Mouse (Mus musculus) CH12.LX (cell line): ENCODE data around the gene Cnst. TPM values are rescaled to one million over a fixed set of nuclear protein-coding genes. Genes with fewer than 3 reads are reported as not detected.

Experiments used
- DNase-seq: peaks from one replicate; pipeline ENCODE4 v3.0.0-alpha.2; 2013; ENCODE audit errors: extremely low read depth
- H3K27ac ChIP-seq: 2 replicates; pipeline ENCODE4 v1.5.1; 2012; ENCODE audit warnings: low read depth, mild to moderate bottlenecking, control low read depth, moderate library complexity; ENCODE audit not compliant: insufficient read depth
- H3K27me3 ChIP-seq: replicated peaks from 2 replicates; pipeline ENCODE3; 2012; ENCODE audit warnings: inconsistent platforms
- H3K36me3 ChIP-seq, 2 experiments: replicated peaks in 1 of 2; 2 replicates each; pipeline versions ENCODE3 to v1.6.1; 2012; ENCODE audit warnings: inconsistent platforms in 1 of 2, low read length in 1 of 2, mild to moderate bottlenecking in 1 of 2, mixed read lengths in 1 of 2, moderate library complexity in 1 of 2; ENCODE audit not compliant: control insufficient read depth in 1 of 2, insufficient read depth in 1 of 2
- H3K4me1 ChIP-seq, 2 experiments: 2 replicates each; pipeline ENCODE4 v1.6.1; 2012; ENCODE audit warnings: inconsistent platforms in 1 of 2, moderate library complexity in 1 of 2; ENCODE audit not compliant: insufficient read depth in 2 of 2, control insufficient read depth in 1 of 2
- H3K4me2 ChIP-seq: 2 replicates; pipeline ENCODE4 v1.6.1; 2012; ENCODE audit warnings: low read depth, mild to moderate bottlenecking, control low read depth; ENCODE audit not compliant: poor library complexity, insufficient read depth, severe bottlenecking
- H3K4me3 ChIP-seq, 3 experiments: fragments of 150-350 bp in 1 of 3; sonication (generic) in 1 of 3; replicated peaks in 1 of 3; 2 replicates each; pipeline versions ENCODE3 to v1.5.1; 2011 to 2012; ENCODE audit warnings: low read depth in 2 of 3, low read length in 2 of 3, mild to moderate bottlenecking in 2 of 3, moderate library complexity in 2 of 3, control low read depth in 1 of 3, improper control_type of control experiment in 1 of 3, inconsistent platforms in 1 of 3, mixed read lengths in 1 of 3; ENCODE audit not compliant: poor library complexity in 1 of 3
- H3K79me2 ChIP-seq: replicated peaks from 2 replicates; pipeline ENCODE4 v1.6.1; 2012; ENCODE audit warnings: mild to moderate bottlenecking, moderate library complexity; ENCODE audit not compliant: control insufficient read depth, poor library complexity, insufficient read depth, severe bottlenecking; ENCODE audit errors: extremely low read depth
- H3K9ac ChIP-seq: 2 replicates; pipeline ENCODE4 v1.6.1; 2012; ENCODE audit warnings: low read depth, mild to moderate bottlenecking, control low read depth, moderate library complexity; ENCODE audit not compliant: insufficient read depth
- H3K9me3 ChIP-seq: replicated peaks from 2 replicates; pipeline ENCODE3; 2012; ENCODE audit warnings: low read length, inconsistent platforms, mixed read lengths
- ELF1 ChIP-seq: IDR thresholded peaks from 2 replicates; pipeline ENCODE4 v1.6.1; 2014; ENCODE audit warnings: low read depth, mild to moderate bottlenecking, inconsistent platforms, low read length, improper control_type of control experiment
- EP300 ChIP-seq: IDR thresholded peaks from 2 replicates; pipeline ENCODE4 v1.6.1; 2011; ENCODE audit warnings: low read length, improper control_type of control experiment
- GABPA ChIP-seq: IDR thresholded peaks from 2 replicates; pipeline ENCODE4 v1.6.1; 2012; ENCODE audit warnings: low read depth, low read length, improper control_type of control experiment, inconsistent platforms; ENCODE audit not compliant: insufficient replicate concordance
- HCFC1 ChIP-seq: IDR thresholded peaks from 2 replicates; pipeline ENCODE4 v1.6.1; 2012; ENCODE audit warnings: low read depth, mild to moderate bottlenecking, inconsistent platforms, low read length, improper control_type of control experiment
- JUND ChIP-seq: conservative IDR thresholded peaks from 2 replicates; pipeline ENCODE4 v1.6.1; 2011; ENCODE audit warnings: low read depth, low read length, improper control_type of control experiment
- KAT2A ChIP-seq: IDR thresholded peaks from 2 replicates; pipeline ENCODE4 v1.6.1; 2012; ENCODE audit warnings: low read length, improper control_type of control experiment, inconsistent platforms; ENCODE audit not compliant: insufficient replicate concordance
- MAFK ChIP-seq: IDR thresholded peaks from 2 replicates; pipeline ENCODE4 v1.6.1; 2011; ENCODE audit warnings: low read length, improper control_type of control experiment; ENCODE audit not compliant: insufficient replicate concordance
- MAX ChIP-seq: IDR thresholded peaks from 2 replicates; pipeline ENCODE4 v1.6.1; 2011; ENCODE audit warnings: low read length, improper control_type of control experiment
- MAZ ChIP-seq: IDR thresholded peaks from 2 replicates; pipeline ENCODE4 v1.6.1; 2012; ENCODE audit warnings: low read depth, mild to moderate bottlenecking, inconsistent platforms, low read length, improper control_type of control experiment, moderate library complexity
- MEF2A ChIP-seq: IDR thresholded peaks from 2 replicates; pipeline ENCODE4 v1.6.1; 2014; ENCODE audit warnings: low read depth, mild to moderate bottlenecking, inconsistent platforms, low read length, improper control_type of control experiment, borderline replicate concordance
- MXI1 ChIP-seq: IDR thresholded peaks from 2 replicates; pipeline ENCODE4 v1.6.1; 2011; ENCODE audit warnings: mild to moderate bottlenecking, low read depth, low read length, improper control_type of control experiment
- NRF1 ChIP-seq: IDR thresholded peaks from 2 replicates; pipeline ENCODE4 v1.6.1; 2014; ENCODE audit warnings: low read depth, mild to moderate bottlenecking, inconsistent platforms, low read length, improper control_type of control experiment, moderate library complexity
- PAX5 ChIP-seq: IDR thresholded peaks from 2 replicates; pipeline ENCODE4 v1.6.1; 2012; ENCODE audit warnings: low read length, inconsistent platforms, mixed read lengths
- RAD21 ChIP-seq: IDR thresholded peaks from 2 replicates; pipeline ENCODE4 v1.6.1; 2011; ENCODE audit warnings: low read depth, mild to moderate bottlenecking, low read length, improper control_type of control experiment, moderate library complexity
- RCOR1 ChIP-seq: conservative IDR thresholded peaks from 2 replicates; pipeline ENCODE4 v1.6.1; 2012; ENCODE audit warnings: low read depth, mild to moderate bottlenecking, inconsistent platforms, low read length, improper control_type of control experiment
- SIN3A ChIP-seq: IDR thresholded peaks from 2 replicates; pipeline ENCODE4 v1.6.1; 2012; ENCODE audit warnings: low read length, improper control_type of control experiment, inconsistent platforms
- SMC3 ChIP-seq: IDR thresholded peaks from 2 replicates; pipeline ENCODE4 v1.6.1; 2011; ENCODE audit warnings: low read depth, low read length, improper control_type of control experiment
- USF2 ChIP-seq: conservative IDR thresholded peaks from 2 replicates; pipeline ENCODE4 v1.6.1; 2011; ENCODE audit warnings: low read depth, low read length, improper control_type of control experiment
- ZC3H11A ChIP-seq: IDR thresholded peaks from 2 replicates; pipeline ENCODE4 v1.6.1; 2012; ENCODE audit warnings: low read depth, mild to moderate bottlenecking, inconsistent platforms, low read length, improper control_type of control experiment
- ZKSCAN1 ChIP-seq: IDR thresholded peaks from 2 replicates; pipeline ENCODE4 v1.6.1; 2012; ENCODE audit warnings: low read depth, inconsistent platforms, low read length, improper control_type of control experiment, borderline replicate concordance
- ZNF384 ChIP-seq: IDR thresholded peaks from 2 replicates; pipeline ENCODE4 v1.6.1; 2012; ENCODE audit warnings: low read depth, low read length, improper control_type of control experiment, inconsistent platforms
- dilution Hi-C: fragments of 300-500 bp; cut with MboI; formaldehyde crosslinking; loops from 2 replicates; pipeline ENCODE4 v1.14.3; 2020; ENCODE audit warnings: low sequenced_read_pairs; ENCODE audit not compliant: extremely low pct_unique_long_range_greater_than_20kb, extremely low pct_ligation_motif_present
- in situ Hi-C: fragments of 300-500 bp; cut with MboI; formaldehyde crosslinking; loops from 3 replicates; pipeline ENCODE4 v1.14.3; 2019; ENCODE audit warnings: low sequenced_read_pairs, low pct_ligation_motif_present, low pct_unique_long_range_greater_than_20kb, mixed read lengths
- polyA plus RNA-seq: library from polyadenylated mRNA; unstranded; fragments of >175 nt; gene quantifications from 2 replicates; pipeline ENCODE4 v1.2.1, GENCODE M21; 2012; ENCODE audit warnings: low read depth; ENCODE audit not compliant: insufficient read length
- total RNA-seq, 2 experiments: library from RNA; depleted of rRNA; stranded (reverse); fragments of 300-350 nt in 1 of 2; fragments of >200 nt in 1 of 2; gene quantifications; 2 replicates each; pipeline ENCODE4 v1.2.3; 2012 to 2014

Cnst gene
- total and polyA plus RNA-seq, 3 experiments: 7.8 to 10.2 (median 9.3) TPM

GRCm38 (mm10) chr1:179560845-179561430, 14.8 kb downstream of the Cnst start:
- Histone ChIP-seq H3K27ac (no peak overlapping the region), H3K79me2 (0 out of 2 replicates have a peak, but pooled peaks cover 3% of the 10 kb centered on the region), H3K27me3 (no peaks in the 10 kb centered on the region), H3K9ac (no peak overlapping the region), H3K36me3 (peaks cover 0 to 13% of the 10 kb centered on the region in 2 experiments), H3K9me3 (no peaks in the 10 kb centered on the region), H3K4me3 (no peak overlapping the region), H3K4me2 (no peak overlapping the region), H3K4me1 (no peaks in the 10 kb centered on the region)
- dilution Hi-C loops: no loop called here
- no peak for DNase-seq
- no peak for TF ChIP-seq ZKSCAN1
- no peak for TF ChIP-seq ZNF384
- no peak for TF ChIP-seq RCOR1
- no peak for TF ChIP-seq NRF1
- TF ChIP-seq JUND: no peak
- TF ChIP-seq ELF1: no peak
- no peak for TF ChIP-seq MAX
- TF ChIP-seq MXI1: no peak
- TF ChIP-seq USF2: no peak
- TF ChIP-seq SMC3: no peak
- no peak for TF ChIP-seq MAZ
- TF ChIP-seq KAT2A: no peak
- TF ChIP-seq PAX5: no peak
- TF ChIP-seq SIN3A: no peak
- no peak for TF ChIP-seq MEF2A
- no peak for TF ChIP-seq GABPA
- TF ChIP-seq RAD21: no peak
- no peak for TF ChIP-seq HCFC1
- in situ Hi-C loops: no loop called here

- Histone ChIP-seq H3K4me2 (no peak overlapping the region), H3K36me3 (peaks cover 0 to 11% of the 10 kb centered on the region in 2 experiments), H3K27ac (no peak overlapping the region), H3K9me3 (no peaks in the 10 kb centered on the region), H3K79me2 (0 out of 2 replicates have a peak, but pooled peaks cover 3% of the 10 kb centered on the region), H3K4me3 (no peak overlapping the region), H3K9ac (no peak overlapping the region), H3K4me1 (peaks cover 0 to 5% of the 10 kb centered on the region in 2 experiments; a peak in 1 of 4 replicates), H3K27me3 (no peaks in the 10 kb centered on the region)
- DNase-seq: no peak
- TF ChIP-seq KAT2A (no peak), RCOR1 (no peak), HCFC1 (no peak), GABPA (no peak), JUND (no peak), ZC3H11A (no peak), EP300 (no peak), MAFK (no peak)
- in situ Hi-C loops (no loop called here), dilution Hi-C loops (no loop called here)
Observed at GRCm38 (mm10) chr1:179563211-179563610, 17.0 kb downstream of the Cnst start.
